Mouse (Mus musculus) naive thymus-derived CD4-positive, alpha-beta T cell, adult 2 months (primary cell): ENCODE results near the gene Sp110.
"Not testable (repeated sequence)": the region's sequence is repeated elsewhere in the genome, so short reads cannot be mapped to it uniquely, and the experiment has no call there.

Experiments used
- DNase-seq: peaks from one replicate; pipeline ENCODE4 v3.0.0-alpha.2; 2011; ENCODE audit warnings: low read depth

The Sp110 gene

DNA sequence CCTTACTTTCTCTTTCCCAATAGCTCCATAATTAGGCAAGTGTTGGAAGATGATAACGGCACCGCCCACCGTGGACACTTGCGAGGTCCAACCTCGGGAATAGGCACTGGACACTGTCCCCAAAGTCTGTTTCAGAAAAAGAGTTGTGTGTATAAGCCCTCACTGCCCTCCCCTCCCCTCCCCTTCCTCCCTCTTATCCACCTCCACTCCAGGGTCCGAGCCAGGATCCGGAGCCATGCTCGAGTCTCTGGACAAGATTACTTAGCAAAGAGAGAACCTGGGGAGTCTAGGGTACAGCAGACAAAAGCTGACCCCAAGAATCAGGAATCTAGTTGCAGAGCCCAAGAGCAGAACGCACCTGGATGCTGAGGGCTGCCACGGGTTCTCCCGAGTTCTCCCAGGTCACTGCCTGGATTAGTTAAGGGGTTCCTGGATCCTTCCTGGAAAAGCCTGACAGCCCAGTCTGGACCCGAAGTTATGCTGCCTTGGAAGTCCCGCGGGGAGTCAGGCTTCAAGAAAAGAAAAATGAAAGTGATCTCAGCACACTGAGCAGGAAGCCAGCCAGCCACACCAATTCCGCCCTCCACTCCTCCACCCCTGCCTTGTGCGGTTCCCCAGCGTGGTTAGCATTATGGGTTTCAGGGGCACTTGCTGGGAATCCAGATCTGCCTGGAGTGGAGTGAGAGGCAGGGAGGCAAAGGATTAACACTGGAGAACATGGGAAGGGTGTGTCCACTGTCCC is at the start of gene Sp110:
Sp110 (minus strand) TSS at position 547 of the 742 bp plus-strand sequence.
- DNase-seq, result peak; percentile 61

DNA sequence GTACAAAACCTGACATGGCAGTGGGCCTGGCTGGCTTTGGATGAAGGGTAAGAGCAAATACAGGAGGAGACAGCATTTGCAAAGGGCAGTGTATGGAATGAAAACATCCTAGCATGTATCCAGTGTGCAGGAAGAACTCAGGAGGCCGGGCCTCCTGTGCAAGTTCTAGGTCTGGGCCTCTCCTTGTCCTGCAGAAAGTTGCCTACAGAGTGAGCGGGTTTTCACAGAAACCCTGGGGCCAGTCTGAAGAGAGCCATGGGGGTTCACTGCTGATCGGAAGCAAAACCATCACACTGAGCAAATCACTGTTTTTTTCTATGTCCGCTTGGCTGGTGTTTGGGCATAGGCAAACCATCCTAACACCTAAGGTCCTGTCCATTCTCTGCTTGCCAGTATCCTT is 39.5 kb upstream of the Sp110 start:
- not testable (repeated sequence) for DNase-seq

DNA sequence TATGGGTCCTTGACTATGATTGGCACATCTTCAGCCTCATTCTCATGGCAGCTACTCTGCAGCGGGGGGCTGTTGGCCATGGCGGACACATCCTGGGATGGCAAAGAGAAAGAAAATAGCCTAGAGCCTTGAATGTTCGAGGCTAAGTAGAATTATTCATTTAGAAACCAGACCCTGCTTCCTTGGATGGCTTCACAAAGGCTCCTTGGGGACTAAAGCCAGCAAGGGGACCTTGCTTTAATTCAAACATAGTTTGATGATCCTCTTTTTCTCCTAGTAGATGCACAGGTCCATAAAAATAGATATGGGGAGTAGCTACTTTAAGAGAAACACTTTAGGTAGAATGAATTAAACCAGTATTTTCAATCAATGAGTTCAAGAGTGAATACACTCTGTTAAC is 38.3 kb upstream of the Sp110 start:
- DNase-seq, result not testable (repeated sequence)

DNA sequence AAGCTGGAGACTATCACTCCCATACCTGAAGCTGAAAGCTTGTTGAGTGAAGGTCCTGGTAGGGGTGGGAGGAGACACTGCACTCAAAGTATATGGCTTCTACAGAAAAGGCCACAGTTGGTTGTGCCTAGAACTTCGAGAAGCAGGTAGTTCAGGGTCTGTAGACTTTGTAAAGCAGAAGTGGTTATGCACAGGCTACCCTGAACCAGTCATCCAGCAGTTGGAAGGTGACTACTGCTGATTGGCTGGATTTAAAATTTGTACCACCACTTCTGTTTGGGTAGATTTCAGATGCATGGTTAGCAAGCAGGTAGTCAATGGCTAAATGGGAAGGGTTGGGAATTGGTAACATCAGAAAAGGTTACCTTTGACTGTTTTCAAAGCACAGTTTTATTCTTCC is 20.1 kb upstream of the Sp110 start:
- DNase-seq, result not testable (repeated sequence)

DNA sequence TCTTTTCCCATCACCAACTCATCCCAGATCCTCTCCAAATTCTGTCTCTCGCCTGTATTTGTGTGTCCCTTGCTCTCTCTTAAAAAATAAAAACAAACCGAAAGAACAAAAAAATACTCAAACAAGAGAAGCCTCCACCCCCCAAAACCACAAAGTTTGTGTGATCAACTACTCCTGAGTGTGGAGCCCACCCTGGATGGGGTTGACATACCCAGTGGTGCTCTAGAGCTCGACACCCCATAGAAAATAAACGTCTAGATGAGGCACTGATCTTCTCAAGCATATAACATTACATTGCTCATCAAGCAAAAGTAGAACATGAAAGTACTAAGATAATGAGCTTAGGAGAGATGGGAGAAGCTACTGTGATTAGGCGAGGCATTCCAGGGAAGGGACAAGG is 18.5 kb upstream of the Sp110 start:
- DNase-seq, result not testable (repeated sequence)

DNA sequence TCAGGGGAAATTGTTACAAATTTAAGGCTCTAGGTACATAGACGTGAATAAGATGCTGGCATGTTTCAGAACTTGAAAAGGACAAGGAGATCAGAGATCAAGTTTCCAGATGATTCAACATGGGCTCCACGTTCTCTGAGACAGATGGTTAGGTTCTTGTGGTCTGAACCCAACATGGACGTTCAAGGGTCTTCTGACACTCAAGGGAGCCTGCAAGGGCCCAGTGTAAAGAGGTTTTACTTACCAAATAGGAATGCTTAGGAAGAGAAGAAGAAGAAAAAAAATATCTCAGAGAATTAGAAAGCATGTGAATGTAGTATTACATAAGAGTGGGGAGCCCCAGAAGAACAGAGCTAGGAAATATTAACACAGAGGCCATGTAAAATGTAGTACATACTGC is 17.2 kb upstream of the Sp110 start:
- DNase-seq, result not testable (repeated sequence)

DNA sequence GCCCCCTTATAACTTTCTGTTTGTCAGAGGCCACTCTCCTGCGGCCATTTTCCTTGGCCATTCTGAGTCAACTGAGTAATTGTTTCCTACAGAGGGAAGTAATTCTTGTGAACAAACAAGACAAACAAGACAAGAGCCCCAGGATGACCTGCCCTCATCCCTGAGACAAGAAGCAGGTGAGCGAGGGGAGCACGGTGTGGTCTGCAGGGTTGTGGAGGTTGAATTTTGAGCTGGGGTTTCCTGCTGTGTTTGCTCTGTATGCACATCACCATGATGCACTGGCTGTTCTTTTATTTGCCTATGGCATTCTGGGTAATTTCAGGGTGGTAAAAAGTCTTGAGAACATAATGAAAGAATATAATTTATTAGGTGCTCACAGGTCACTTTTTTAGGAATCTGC is 16.5 kb upstream of the Sp110 start:
- not testable (repeated sequence) for DNase-seq

DNA sequence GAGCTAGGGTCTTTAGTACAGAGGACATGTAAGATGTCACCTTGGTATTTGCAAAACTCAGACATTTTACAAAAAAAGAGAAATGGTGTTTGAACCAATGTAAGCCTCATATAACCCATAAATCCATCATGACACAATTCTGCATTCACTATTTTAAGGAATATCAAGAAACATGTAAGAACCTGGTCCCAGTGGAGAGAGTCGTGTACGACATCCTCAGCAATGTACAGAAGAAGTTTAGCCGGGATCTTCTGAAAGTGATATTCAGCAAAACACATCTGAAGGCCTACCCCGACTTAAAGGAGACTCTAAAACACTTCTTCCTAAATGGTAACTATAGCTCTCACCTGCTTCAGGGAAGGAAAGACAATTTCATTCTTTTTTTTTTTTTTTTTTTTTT is 12.0 kb upstream of the Sp110 start:
- DNase-seq, result not testable (repeated sequence)

DNA sequence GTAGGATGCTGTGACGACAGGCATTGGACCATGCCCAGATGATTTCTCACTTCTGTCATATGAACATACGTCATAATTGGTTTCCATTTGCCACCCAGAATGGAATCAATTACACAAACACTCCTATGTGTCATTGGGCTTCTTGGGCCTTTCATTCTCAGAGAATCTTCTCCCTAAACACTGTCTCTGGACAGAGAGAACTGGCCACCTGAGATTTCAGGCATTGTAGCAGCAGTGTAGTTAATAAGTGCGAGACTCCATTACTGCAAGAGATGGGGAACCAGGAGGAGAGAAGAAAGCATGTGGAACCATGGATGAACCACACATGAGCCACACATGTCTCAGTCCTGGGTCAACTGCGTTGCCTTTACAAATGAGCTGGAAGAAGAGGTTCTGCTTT is 9.7 kb upstream of the Sp110 start:
- not testable (repeated sequence) for DNase-seq

DNA sequence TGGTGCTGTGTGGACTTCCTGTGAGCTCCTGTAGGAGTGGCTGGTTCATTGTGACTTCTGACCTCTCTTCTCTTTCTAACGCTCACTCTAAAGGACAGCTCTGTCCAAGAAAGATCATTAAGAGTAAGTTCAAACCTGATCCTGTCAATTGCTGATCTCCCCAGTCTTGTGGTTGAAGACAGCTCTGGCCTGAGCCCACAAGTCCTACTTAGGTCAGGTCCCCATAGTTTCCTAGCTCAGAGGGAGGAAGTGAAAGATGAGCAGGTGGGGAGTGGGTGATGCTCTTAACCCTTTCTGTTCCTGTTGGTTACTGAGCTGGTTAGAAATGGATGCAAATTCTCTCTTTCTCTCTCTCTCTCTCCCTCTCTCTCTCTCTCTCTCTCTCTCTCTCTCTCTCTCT is 5.7 kb upstream of the Sp110 start:
- not testable (repeated sequence) for DNase-seq

DNA sequence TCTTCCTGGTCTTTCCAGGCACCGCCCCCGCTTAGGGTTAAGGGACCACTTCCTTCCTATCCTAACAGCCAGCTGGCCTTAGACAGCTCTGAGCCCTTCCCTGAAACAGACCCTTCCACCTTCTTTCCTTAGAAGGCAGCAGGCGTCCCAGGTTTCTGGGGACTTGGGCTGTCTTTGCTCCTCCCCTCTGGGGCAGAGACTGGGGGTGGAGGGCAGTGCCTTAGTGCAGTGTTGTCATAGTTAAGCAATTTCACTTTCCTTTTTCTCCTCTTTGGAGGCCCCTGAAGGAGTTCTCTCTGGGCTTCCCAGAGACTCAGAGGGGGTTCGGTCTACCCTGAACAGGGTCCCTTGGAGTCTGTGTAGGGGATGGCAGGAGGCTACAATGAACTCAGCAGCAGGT is 2.2 kb upstream of the Sp110 start:
- DNase-seq, result peak; percentile 44

DNA sequence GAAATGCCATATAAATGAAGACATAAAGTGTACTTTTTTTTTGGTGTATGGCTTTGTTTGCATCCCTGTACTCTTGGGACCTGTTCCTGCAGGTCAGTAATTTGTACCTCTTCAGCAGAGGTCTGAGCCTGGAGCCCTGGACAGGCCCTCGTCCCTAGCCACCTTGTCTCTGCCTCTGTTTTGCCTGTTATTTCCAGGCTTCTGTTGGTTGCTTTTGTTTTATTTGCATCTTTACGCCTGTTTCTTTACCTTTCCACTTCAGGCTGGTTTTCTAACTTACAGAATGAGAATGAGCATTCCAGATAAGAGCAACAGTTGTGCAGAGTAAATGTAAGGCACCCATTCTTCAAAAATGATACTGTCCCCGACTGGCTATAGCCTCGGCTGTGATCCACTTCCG is 1.5 kb upstream of the Sp110 start, which contains the start of gene Sp140:
Sp140 (plus strand) TSS at position 301 of the 400 bp plus-strand sequence.
- not testable (repeated sequence) for DNase-seq

DNA sequence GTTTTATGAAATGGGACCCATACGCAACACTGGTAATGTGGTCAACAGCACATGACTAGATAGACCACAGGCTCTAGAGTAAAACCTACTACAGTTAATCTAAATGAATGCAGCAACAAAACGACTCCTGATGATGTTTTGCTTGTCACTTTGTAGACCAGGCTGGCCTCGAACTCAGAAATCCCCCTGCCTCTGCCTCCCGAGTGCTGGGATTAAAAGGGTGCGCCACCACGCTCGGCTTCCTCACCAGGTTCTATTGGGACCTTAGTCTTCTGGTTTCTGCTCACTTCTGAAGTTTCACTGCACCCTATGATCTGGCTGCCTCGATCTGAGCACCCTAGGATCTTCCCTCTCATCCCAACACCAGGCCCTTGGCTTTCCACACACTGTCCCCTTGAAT is 6.1 kb downstream of the Sp110 start:
- not testable (repeated sequence) for DNase-seq

DNA sequence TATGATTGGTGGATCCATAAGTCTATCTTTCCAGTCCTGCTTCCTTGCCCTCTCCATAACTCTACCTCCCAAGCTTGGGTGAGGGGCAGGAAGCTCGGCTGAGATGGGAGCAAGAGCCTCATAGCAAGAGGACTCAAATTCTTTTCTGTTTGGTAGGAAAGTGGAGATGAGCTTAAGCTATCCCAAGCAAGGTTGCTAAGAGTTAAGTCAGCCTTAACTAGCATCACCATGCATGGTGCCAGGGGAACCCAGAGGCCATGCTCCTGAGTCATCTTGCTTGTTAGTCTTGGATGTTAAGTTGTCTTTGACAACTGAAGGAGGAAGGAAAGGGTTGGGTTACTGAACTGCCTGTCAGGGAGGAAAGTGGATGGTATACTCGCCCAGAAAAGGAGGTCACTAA is 9.9 kb downstream of the Sp110 start:
- DNase-seq, result not testable (repeated sequence)

DNA sequence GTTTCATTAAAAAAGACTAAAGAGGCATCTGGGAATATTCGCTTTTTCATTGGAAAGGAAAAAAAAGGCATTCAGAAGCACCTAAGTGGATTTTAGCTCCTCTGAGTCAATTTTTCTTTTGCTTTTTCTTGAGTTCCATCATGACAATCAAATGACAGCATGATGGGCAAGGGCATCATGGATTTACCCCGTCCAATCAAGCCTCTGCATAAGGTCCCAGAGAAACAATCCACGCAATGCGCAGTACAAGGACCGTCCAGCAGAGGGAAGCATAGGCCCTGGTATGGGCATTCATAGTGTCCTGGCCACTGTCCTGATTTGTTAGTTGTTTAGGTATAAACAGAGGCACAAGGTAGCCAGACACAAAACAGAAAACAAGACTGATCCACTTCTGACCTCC is 17.1 kb downstream of the Sp110 start:
- DNase-seq, result peak; percentile 49

DNA sequence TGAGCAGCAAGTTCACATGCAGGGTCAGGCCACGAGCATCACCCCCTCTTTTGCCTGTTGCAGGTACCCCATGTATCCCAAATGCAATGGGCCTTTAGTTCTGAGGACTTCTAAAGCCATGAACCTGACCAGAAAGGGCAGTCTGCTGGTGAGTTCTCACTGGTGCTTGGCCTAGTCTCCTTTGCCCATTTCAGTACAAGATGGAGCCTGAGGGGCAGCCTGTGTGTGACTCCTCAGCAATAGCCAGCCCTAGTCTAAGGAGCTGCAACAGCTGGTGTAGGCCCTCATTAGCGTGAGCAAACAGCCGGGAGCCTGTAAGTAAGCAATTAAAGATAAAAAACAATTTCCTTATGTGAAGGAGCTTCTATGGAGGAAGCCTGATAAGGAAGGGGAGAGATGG is 18.0 kb downstream of the Sp110 start:
- DNase-seq, result not testable (repeated sequence)

DNA sequence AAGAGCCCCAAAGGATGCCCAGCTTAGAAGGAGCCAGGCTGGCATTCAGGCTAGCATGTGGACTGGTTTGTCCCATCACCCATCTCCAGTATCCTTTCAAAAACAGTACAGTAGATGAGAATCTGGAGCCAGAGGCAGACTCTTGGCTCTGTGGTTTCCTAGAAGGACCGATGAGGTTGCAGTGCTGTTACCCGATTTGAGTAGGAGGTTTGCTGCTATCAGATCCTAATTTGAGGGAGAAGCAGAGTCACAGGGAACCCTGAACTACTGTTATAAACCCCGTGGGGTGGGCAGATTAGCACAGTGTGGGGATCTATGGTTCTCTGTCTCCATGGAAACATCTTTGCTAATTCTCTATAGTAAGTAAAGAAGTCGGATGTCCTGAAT is 18.5 kb downstream of the Sp110 start:
- DNase-seq, result not testable (repeated sequence)

DNA sequence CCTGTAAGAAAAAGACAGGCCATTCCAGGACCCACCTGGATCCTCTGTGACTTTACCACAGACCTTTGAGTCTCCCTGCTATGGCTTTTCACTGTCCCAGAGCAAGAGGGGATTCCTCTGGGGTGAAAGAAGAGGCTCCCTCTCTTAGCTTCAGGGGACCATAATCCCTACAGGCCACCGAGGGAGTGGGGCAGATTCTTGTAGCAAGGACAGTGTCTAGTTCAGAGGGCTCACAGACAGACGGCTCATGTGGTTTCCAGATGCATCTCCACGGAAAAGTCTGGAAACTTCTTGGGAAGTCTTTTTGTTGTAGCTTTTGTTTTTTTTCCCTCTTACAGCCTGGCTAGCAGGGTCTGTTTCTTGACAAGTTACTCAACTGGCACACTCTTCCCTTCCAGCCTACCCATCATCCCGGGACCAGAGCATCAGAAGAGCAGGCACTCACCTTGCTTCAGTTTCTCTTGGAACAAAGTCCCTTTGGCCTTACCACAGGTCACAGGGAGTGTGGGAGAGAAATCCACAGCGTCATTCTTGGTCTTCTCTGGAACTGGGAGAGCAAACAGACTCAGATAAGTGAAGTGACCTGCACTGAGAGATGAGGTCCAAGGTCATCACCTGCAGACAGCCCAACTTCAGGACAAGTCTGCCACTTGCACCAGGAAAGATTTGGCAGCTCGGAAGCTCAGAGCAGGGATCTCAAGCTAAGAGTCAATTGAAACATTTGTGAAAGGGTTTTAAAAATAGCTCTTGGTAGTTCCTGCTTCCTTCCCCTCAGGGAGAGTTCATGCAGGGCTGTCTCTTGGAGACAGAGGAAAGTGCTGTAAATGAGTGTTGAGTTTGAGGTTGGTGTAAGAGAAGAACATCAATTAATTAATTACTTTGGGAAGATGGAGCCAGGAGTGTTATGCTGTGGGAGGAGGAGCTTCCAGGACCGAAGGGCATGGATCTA is 19.1 kb downstream of the Sp110 start:
- DNase-seq, result not testable (repeated sequence)

DNA sequence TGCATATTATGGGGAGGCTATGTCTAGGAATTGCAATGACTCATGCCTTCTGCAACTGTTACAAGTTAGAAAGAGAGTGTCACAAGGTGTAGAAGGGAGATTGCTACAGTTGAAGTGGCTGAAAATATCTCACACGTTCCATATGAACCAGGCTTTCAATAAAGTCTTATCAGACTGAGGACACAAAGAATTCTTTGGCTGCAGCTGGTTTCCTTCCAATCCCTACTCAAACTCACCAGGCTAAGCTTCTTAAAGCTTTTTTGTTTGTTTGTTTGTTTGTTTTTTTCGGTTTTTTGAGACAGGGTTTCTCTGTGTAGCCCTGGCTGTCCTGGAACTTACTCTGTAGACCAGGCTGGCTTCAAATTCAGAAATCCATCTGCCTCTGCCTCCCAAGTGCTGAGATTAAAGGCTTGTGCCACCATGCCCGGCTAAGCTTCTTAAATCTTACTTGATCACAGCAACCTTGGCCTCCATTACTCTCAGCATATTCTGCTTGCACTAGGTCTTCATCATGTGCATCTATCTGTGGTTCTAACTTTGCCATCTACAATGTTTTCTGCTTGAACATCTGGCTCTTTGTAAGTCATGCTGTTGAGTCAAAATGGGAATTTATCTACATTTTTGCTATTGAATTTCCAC is 20.1 kb downstream of the Sp110 start:
- not testable (repeated sequence) for DNase-seq

DNA sequence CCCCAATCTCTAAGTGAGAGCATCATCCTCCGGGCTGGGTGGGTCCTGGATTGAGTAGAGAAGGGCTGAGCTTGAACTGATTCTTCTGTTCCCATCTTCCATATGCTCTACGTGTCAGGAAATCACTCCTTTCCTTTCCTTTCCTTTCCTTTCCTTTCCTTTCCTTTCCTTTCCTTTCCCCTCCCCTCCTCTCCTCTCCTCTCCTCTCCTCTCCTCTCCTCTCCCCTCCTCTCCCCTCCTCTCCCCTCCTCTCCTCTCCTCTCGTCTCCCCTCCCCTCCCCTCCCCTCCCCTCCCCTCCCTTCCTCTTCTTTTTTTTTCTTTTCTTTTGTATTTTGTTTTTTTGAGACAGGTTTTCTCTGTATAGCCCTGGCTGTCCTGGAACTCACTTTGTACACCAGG is 23.2 kb downstream of the Sp110 start, which contains the start of gene G530012D18Rik:
G530012D18Rik (plus strand) TSS at position 301 of the 400 bp plus-strand sequence.
- DNase-seq, result not testable (repeated sequence)

DNA sequence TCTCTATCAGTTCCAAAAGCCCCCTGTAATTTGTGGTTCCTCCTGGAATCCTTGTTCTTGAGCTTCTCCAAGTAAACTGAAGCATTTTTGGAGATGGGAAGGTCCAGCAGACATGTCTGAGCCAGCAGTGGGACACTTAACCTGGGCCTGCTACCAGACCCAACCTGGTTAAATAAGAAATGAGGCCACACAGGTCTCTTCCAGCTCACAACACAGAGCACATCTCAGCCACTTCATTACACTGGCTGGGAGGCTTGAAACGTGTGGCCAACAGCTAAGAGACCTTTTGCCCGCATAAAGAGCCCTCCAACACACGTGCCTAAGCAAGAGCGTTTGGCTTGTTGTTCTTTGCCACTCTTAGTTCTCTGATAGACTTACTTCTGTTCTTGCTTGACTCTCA is 25.1 kb downstream of the Sp110 start:
- DNase-seq, result not testable (repeated sequence)

DNA sequence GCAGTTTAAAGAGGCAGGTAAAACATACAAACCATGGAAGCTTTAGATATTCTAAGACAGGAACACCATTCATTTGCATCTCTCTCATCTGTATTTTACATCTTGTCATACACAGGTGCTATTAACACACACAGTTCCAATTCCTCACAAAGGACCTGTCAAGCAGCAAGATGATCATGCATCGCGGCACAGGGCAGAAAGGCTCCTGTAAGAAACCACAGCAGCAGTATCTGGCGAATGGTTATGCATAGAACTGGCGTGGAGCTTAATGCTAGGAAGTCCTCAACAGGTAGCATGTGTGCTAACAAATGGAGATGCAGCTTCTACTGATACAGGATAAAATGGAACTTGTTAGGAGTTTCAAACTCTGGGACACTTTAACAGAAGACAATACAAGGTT is 43.4 kb downstream of the Sp110 start:
- not testable (repeated sequence) for DNase-seq
